Mouse (Mus musculus) lung, adult 2 months (tissue): ENCODE measurements around the gene Azin2.

Source experiments
- CTCF ChIP-seq: fragments of 200-500 bp; IDR thresholded peaks from 2 replicates; pipeline ENCODE4 v1.5.1; 2011; ENCODE audit warnings: mild to moderate bottlenecking, low read length, control low read depth; ENCODE audit not compliant: insufficient read depth
- POLR2A ChIP-seq: fragments of 200-500 bp; IDR thresholded peaks from 2 replicates; pipeline ENCODE4 v1.6.1; 2011; ENCODE audit warnings: low read depth, mild to moderate bottlenecking, control low read depth, low read length, borderline replicate concordance; ENCODE audit errors: extremely low read depth

DNA sequence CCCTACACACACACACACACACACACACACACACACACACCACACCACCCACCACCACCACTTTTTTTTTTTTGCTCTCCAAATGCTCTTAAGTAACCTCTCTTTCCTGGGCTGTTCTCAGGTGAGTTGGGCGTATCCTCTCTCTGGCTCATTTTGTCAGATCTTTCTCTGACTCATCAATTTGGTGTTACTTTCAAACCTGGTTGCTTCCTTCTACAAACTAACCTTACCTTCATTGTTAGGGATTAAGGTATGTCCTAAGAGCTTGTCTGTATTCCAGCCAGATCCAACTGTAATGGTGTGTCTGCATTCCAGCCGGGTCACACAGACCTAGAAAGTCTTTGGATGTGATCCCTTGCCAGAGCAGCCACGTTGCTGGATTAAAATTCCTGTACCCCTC lies 15.0 kb upstream of the Azin2 start:
- no peak for TF ChIP-seq CTCF
- no peak for TF ChIP-seq POLR2A
